Mouse (Mus musculus): ENCODE measurements around the gene Adcyap1.

Adcyap1 gene

DNA sequence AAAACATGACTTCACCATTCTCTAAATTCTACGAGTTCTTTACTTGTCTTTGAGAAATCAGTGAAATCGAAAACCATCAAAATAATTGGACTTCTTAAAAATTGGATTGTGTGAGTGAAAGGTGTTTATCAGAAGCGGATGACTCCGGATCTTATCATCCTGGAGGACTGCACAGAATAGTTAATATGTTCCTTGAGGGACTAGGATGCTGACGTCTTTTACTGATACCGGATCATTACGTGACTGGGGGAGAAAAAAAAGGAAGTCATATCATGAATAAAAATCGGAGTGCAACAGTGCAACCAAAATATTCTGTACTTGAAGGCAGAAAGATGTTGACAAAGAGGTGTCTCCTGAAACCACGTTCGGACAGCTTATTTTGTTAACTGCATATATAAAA is at the start of gene Adcyap1:
Gene Adcyap1, plus strand, starts transcription at position 301 of the 400 bp plus-strand sequence.
- DNase-seq (ENCODE audit: low spot score): no peak

DNA sequence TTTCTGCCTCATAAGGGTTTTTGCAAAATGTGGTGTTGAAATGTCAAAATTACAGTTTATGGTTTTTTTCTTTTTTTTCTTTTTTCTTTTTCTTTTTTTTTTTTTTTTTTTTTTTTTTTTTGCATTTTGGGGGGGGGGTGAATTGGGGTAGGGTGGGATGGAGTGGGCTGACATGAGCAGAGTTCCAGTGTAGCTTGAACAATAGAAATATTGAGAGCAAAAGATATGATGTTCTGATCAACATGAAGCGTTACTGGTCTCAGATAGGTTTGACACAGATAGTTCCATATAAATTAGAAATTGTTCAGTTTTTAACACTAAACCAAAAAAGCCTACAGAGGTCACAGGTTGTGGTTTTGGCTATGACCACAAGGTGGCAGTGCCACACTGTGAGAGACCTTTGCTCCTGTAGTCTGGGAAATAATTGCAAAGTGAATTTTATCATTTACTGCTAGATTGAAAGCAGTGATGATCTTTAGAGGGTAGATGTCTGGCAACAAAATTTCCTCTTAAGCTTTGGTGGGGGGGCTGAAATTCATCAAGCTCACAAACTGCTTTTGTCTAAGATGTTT is 40.5 kb upstream of the Adcyap1 start:
- DNase-seq (ENCODE audit: low spot score): peak; percentile 38

DNA sequence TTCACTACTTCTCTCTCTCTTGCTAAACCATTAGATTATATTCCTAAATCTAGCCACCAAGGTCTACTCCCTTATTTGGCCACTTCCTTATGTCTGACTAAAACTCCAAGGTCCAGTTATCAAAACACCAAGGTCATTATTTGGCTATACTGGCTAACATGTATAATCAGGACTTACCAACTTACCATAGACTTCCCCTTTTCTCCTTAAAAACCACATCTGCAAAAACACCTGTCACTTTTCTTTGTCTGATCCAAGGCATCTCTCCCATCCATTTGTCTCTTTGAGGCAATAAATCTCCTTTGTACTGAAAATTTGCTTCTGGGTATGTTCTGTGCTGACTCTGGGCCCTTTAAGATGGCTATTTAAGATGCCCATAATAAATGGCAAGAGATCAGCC is 29.2 kb upstream of the Adcyap1 start:
- DNase-seq (ENCODE audit: low spot score): no peak

DNA sequence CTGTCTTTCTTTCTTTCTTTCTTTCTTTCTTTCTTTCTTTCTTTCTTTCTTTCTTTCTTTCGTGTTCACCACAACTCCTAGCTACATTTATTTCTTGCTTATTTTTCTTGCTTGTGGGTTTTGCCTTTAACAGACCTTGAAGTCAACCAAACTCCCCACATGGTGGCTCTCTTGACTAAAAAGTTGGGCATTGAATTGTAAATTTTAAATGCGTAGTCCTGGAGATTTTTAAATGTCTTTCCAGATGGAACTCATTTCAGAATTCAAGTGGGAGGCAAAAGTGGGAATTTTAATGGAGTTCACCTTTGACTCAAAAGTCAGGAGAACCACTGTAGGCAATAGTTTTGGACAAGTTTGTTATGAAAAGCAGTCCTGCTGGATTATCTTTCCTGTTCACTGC is 2.0 kb upstream of the Adcyap1 start:
- DNase-seq (ENCODE audit: low spot score): no peak

DNA sequence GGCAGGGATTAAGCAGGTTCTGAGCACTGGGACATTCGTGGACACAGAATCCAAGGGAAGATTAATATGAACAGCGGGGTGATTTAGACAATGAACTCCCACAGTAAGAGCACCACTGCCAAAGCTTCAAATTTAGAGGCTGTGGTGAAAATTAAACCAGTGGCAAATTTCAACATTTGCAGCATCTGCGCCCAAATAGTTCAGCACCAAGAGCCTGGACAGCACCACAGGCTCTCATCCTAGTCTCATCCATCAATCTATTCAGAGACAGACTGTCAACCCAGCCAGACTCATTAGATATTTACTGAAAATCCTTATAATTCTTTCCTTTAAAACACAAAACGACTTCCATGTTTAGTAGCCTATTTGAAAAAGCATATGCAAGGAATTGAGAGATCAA is 604 bp upstream of the Adcyap1 start:
- no peak for DNase-seq (ENCODE audit: low spot score)

DNA sequence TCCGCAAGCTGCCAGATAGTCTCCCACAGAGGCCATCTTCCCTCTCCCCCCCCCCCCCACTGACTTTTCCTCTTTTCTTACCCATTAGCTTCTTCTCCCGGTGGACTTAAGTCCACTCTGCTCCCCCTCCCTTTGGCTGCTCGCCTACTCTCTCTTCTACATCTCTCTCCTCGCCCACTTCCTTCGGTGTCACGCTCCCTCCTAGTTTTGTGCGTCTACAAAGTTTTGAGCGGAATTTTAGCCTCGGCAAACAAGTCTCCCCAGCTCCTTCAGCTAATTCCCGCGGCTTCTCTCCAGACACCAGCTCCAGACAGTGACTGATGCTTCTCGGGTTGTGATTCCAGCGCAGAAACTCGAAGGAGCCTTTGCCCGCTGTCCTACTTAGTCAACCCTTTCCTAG is 401 bp downstream of the Adcyap1 start:
- DNase-seq (ENCODE audit: low spot score): no peak

DNA sequence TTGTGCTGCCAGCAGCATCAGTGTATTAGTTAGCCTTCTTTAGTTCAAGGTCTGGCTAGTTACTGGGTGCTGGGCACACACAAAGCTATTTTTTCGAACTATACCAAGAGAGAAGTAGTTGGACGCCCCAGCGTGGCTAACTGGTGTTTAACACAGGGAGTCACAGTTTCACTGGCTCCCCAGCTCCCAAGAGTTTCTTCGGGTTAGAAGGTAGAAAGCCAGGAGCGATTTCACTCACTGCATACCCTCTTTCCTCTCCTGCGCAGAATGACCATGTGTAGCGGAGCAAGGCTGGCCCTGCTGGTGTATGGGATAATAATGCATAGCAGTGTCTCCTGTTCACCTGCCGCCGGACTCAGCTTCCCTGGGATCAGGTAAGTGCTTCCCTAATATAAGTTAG is 930 bp downstream of the Adcyap1 start:
- no peak for DNase-seq (ENCODE audit: low spot score)

DNA sequence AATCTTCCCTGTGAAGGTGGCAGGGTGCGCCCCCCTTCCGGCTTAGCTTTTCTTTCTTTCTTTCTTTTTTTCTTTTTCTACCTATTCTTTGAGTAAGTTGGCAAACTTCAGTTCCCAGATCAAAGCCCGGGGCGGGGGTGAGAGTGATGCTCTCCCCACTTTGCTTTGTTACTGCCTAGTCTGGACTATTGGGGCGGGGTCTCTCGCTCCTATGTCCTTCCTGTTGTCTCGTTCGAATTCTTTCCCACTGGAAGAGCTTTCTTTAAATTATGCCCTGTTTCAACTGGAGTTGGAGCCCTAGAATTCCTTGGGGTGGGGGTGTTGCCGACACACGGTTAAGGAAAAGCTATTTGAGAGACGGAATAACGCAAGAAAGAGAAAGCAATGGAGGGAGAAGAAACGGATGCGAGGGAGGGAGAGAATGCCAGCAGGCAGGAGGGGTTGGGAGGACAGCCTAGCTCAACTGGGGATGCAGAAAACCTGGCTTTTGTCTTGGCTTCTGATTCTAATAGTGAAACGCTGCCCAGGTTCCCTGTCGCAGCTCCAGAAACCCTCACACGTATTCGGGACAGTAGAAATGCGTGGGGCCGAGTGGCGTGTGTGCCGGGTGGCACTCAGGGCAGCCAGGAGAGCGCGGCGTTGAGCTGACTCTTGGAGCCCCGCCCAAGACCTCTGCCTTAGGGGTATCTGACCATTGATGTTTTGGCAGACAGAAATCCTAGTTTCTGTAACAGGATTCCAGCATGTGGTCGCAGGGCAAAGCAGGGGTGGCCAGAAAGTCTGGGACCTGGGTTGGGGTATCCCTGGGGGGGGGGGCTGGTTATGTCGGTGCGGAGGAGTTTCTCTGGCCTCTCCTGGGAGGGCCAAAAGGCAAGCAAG is 1.8 kb downstream of the Adcyap1 start:
- DNase-seq (ENCODE audit: low spot score): no peak

DNA sequence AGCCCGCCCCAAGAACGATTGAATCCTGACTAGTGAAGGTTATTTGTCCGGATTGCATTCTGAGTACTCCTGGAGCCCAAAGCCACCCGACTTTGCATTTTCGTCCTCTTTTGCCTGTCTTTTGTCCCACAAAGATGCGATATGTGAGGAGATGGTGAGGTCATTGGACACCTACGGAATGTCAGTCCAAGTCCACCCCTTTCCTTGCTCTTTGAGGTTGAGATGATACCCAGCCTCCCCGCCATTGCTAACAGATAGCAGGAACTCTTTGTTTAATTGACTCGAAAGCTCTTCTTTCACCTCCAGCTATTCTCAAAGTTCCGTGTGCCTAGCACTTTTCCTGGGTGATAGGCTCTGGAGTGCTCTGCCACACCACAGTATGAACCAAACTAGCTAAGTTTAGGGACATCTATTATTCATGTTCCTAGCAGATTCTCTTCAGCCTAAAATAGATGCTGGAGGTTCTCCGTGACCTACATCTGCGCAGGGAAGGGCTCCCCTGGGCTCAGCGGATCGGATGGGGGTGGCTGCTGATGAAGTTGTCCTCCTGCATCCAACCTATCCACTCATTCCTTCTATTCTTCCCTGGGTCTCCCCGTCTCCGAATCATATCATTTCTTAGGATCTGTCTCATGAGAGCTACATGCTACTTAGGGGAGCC is 2.6 kb downstream of the Adcyap1 start:
- DNase-seq (ENCODE audit: low spot score): no peak

DNA sequence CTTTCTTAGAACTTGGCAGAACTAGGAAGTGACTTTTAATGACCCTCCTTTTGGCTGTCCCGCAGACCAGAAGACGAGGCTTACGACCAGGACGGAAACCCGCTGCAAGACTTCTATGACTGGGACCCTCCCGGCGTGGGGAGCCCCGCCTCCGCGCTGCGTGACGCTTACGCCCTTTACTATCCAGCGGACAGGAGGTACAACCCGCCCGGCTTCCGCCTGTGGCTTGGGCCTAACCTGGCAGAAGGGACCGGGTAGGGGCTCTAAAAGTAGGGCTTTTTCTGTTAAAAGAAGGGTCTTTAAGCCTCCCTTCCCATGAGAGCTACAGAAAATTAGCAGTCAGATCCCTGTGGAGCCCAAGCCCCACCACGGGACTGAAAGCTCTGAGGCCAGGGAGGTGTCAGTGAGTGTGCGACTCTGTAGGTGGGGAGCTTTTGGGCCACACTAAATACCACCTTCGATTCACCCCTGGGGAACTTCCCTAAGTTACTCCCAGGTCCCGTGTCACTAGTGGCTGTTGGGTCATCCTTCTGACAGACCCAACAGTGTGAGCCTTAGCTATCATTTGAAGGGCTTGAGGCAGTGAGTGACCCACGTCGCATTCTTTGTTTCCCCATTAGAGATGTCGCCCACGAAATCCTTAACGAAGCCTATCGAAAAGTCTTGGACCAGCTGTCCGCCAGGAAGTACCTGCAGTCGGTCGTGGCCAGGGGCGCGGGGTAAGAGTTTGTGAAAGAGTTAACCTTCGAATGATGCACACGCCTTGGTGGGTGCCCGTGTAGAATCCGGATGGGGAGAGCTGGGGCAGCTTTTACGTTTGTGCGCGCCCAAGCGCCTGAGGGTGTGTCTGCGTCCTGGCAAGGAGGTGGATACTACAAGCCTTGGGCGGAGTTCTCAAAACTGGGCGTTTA is 3.6 kb downstream of the Adcyap1 start:
- no peak for DNase-seq (ENCODE audit: low spot score)

DNA sequence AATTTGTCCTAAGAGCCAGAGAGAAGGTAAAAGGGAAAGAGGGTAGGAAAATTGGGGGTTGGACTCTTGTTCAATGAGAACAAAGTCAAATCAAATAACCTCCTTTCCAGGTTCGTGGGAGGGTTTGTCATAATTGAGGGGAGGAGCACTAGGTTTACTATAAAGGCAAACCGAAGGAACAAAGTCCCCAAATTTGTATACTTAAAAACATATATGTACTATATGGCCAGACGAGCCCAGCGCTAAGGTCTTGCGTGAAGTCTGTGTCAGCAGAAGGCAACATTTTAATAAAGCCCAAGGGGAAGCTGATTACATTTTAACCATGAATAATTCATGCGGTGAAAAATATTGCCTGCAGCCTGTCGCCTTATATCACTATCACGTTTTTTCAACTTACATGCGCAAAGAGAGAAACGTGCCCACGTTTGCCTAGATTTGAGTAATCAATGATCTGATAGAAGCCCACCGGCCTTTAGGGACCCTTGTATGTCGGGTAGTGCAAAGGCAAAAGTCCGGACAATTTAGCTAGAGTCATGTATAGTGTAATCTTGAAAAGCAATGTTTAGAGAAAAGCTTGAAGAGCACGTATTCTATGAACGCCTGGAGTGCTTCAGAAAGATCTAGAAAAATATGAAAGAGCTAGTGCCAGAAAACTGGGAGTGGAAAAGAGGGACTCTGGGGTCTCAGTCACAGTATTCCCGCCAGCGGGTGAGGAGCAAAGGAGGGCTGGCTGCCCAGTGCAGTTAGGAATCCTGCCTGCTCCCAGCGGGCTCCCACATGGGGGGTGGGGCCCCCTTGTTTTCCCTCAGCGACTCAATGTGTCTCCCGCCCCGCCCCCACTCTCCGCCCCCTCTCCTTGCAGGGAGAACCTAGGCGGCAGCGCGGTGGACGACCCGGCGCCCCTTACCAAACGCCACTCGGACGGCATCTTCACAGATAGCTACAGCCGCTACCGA is 4.5 kb downstream of the Adcyap1 start:
- DNase-seq (ENCODE audit: low spot score): no peak

DNA sequence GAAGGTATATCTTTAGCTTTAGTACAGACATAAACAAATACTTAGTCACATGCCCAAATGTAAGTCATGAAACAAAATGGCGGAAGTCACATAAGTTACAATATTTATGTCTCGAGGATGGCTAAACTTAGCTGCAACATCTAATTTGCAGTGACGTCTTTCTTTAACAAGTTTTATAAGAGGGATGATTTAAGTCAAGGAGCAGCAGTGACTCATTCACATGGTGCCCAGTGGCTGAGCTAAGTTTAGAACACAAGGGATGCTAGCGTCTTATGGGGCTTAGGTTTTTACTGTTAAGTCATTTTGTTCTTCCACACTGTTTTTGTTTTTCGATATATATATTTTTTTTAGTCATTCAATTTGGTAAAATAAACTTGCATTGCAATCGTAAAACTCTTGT is 19.0 kb downstream of the Adcyap1 start:
- DNase-seq (ENCODE audit: low spot score): no peak

DNA sequence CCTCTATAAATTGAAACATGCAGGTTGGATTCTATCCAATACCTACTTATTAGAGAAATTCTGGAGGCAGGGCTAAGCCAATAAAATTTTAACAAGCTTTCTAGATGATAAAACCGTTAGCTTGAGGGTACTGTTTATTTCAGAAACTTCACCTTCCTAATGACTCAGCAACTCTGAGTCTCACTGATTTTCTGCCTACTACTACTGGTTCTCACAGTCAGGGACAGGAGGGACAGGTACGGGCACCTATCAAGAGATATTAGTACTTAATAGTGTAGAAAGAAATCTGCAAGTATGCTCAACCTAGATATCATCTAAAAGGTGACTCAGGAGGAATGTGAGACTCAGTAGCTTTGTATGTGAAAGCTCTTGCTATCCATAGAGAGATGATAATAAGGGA is 19.8 kb downstream of the Adcyap1 start:
- no peak for DNase-seq (ENCODE audit: low spot score)

DNA sequence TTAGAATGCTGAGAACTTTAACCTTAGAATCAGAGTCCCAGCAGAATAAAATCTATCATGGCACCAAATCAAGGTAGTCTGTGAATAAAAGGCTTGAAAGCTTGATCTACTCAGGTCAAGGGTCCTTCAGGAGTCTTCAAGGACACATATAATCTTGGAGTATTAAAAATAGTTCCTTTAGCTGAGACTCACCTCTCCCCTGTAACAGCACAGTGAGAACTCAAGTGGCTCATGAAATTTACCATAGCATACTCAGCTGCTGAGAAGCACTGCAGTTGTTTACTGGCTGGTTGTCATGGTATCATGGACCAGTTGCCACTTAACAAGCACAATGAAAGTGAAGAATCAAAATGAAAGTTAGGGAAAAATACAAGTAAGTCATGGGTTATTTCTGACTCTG is 38.5 kb downstream of the Adcyap1 start:
- DNase-seq (ENCODE audit: low spot score): no peak
